In the genomic region with DNA sequence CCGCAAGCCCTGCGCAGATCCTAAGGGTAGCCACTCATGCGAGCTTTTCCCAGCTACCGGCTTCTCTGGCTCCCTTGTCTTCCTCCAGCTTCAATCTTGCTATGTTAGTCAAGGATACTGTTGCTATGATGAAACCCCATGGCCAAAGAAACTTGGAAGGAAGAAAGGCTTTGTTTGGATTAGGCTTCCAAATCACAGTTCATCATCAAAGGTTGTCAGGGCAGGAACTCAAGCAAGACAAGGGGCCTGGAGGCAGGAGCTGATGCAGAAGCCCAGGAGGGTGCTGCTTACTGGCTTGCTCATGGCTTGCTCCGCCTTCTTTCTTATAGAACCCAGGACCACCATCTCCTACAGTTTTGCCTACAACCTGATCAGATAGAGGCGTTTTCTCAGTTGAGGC, we compare ENCODE assay signal across 14 mouse cellular contexts.
"Had no signal": no experiment of that assay in that cellular context is flagged by ENCODE, and none has a peak within 500 bp of the region (broad histone marks: within the 10 kb centered on the region; RNA-seq: fewer than 3 reads in every experiment).

No protein-coding gene starts in this region.

- H3K4me2 ChIP-seq: limb, embryonic 13.5 days; liver, embryonic 11.5 days; lung, embryonic 15.5 days; neural tube, embryonic 13.5 days; stomach, embryonic 15.5 days had no signal

- H3K27ac ChIP-seq: hindbrain, postnatal 0 days; kidney, postnatal 0 days; limb, embryonic 13.5 days; lung, embryonic 15.5 days; neural tube, embryonic 13.5 days; stomach, embryonic 15.5 days had no signal

- H3K9ac ChIP-seq: limb, embryonic 13.5 days; lung, embryonic 15.5 days; neural tube, embryonic 13.5 days; stomach, embryonic 15.5 days had no signal

- H3K9me3 ChIP-seq: limb, embryonic 13.5 days; lung, embryonic 15.5 days; neural tube, embryonic 13.5 days; stomach, embryonic 15.5 days had no signal

- H3K27me3 ChIP-seq: limb, embryonic 13.5 days; lung, embryonic 15.5 days; neural tube, embryonic 13.5 days; stomach, embryonic 15.5 days had no signal

- H3K4me3 ChIP-seq: limb, embryonic 13.5 days; lung, embryonic 15.5 days; neural tube, embryonic 13.5 days; stomach, embryonic 15.5 days had no signal

- H3K36me3 ChIP-seq: stomach, embryonic 15.5 days had no signal

- DNase-seq: kidney, adult 11 months; kidney, adult 9 months; kidney, postnatal 36 days; left cerebral cortex, postnatal 4 days; right cerebral cortex, postnatal 14 days; thymus, adult 2 months; thymus, postnatal 25 days had no signal
